Mouse (Mus musculus) heart, postnatal 10 days (tissue): ENCODE measurements around the gene Ints12. TPM values are rescaled to one million over a fixed set of nuclear protein-coding genes. Genes with fewer than 3 reads are reported as not detected.

Experiments used
- DNase-seq, 2 experiments: peaks; one replicate each; pipeline ENCODE4 v3.0.0; 2021
- intact Hi-C: fragments of 180-260 bp; cut with DNase I; formaldehyde crosslinking; loops from one replicate; pipeline ENCODE4 v1.15.1; 2025
- total RNA-seq, 2 experiments: library from RNA; stranded (reverse); gene quantifications; 2 replicates each; pipeline ENCODE4 v1.2.3; 2021

The Ints12 gene
- 10 to 100 TPM in 1 of 2 experiments, 1 to 10 TPM in 1; 7.9 to 10.4 TPM for total RNA-seq

DNA sequence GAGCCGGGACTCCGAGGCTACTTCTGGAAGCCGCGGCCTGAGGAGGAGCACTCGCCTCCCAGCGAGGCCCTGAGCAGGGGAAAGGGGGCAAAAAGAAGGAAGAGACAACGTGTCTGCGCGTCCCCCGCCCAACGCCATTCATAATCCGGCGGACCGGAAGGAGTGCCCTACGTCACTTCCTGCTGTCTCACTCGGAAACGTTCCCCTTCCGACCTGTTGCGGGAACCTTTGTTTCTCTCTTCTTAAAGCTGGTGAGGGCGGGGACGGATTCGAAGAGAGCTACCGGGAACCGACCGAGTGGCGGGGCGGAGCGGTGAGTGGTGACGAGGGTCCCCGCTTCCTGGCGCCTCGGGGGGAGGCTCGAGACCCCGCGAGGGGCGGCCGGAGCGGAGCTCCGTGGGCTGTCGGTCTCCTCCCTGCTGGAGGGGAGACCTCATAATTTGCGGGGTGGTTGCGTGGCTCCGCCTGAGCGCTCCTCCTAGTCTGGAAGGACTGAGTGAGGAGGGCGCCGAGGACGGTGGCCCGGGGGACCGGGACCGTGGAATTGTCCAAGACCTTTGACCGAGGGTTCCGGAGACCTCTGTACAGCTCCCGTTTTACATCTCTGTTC, at the start of gene Ints12, which contains the start of gene Gstcd:
Ints12 (plus strand) TSS at position 177 of the 610 bp plus-strand sequence.
Gstcd (minus strand) TSS at position 370 of the 610 bp plus-strand sequence.
- intact Hi-C loops, result loop anchor here (2.0 to 5.0 kb wide), 2 partner anchors 345 to 1146 kb away; partner anchors contain the start of gene Cxxc4
- DNase-seq, result peak; percentile 94 to 97

DNA sequence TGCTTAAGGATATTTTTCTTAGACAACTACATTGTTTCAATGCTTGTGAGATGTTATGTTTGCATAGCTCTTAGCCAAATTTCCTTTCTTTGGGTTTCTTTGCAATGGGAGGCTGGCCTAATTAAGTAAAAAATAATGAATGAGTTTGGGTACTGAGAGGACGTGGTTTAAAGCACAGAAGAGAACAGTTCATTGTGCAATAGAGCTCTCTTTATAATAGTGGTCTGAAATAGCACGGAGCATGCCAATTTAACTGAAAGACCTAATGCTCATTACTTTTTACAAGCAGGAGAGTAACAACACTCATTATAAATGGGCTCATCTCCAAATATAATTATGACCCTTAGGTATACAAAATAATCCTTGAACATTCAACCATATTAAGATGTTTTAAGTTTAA, 39.6 kb upstream of the Ints12 start:
- intact Hi-C loops, result no loop called here
- no peak for DNase-seq

DNA sequence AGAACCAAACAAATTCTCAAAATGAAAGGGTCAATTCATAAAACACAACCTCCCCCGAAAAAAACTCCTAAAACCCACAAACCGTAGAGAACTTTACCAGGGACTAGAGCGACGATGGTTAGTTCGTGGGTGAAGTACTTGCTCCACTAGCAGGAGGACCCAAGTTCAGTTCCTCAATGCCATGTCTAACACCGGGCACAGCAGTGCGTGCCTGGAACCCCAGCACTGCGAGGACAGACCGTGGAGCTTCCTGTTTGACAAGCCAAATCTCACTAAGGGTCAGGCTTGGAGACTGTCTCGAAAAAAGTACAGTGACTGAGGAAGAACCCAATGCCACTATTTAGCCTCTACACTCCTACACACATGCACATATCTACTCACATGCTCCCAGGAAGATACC, 16.1 kb upstream of the Ints12 start:
- no peak for DNase-seq
- intact Hi-C loops, result no loop called here

DNA sequence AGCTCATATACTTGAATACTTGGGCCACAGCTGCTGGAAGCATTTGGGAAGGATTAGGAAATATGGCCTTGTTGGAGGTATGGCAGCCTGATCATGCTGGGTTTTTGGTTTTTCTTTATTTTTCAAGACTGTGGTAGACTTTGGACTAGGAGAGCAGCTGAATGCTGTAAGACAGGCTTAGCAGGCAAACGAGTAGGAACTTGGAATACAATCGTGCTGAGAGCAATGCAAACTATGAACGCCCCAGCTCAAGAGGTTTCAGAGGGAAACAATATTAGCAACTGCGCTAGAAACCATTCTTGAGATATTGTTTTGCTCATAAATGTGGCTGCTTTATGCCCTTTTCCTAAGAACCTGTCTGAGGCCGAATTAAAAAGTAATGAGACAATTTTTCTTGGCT, 8.9 kb upstream of the Ints12 start:
- intact Hi-C loops, result loop anchor here (10.0 kb wide), 1 partner anchor 1552 kb away; no protein-coding TSS in a partner anchor
- DNase-seq, result no peak

DNA sequence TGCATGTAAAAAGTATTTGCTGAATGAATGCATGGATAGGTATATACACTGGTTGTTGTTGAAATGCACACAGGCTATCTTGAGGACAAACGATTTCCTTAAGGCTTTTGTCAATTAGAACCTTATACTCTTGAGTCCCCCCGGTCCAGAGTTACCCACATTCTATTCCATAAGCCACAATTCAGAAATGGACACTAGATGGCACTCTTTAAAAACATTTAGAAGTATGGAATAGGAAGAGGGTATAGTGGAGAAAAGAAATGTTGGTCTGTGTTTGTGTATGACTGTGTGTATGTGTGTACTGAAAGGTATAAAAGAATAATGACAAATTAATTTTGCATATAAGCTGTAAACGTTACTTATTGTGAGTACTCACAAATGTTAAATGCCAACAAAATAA, 5.8 kb upstream of the Ints12 start:
- DNase-seq, result peak in 1 of 2 experiments; percentile 12
- intact Hi-C loops, result loop anchor here (10.0 kb wide), 1 partner anchor 1549 kb away; no protein-coding TSS in a partner anchor

DNA sequence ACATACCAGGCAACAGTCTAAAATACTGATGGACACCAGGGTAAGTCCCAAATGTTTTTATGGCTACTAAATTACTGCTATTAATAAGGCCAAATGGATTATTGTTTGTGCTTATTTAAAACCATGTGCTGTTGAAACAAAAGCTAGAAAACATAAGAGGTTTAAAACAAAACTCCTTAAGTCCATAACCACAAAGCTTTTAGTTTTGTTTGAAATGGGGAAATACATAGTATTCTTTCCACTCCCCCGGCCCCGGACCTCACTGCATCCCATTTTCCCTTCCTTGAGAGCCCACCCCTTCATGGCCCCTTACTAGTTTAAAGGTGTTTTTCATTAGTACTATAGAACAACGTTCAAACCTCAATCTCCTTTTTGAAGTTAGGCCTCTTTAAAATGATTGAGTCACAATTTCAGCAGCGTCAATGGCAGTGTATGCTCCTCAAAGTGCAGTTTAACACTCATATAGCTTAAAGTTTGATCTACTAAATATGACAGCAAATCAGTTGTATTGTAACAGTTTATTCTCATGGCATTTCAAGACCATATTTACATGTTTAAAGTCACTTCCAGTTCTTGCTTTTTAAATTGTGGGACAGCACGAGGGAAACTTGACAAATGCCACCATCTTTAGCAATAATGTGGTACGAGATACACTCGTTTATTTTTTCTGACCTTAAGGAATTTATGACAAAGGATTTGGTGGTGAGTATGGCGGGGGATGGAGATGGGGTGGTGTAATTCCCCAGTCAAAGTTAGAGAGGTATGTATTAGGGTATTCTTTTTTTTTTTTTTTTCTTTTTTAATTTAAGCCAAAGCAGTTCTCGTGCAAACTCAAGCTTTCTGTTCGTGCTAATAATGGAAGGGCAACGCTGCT, 1.2 kb upstream of the Ints12 start:
- DNase-seq, result no peak
- intact Hi-C loops, result loop anchor here (2.0 to 5.0 kb wide), 2 partner anchors 344 to 1147 kb away; partner anchors contain the start of gene Cxxc4

DNA sequence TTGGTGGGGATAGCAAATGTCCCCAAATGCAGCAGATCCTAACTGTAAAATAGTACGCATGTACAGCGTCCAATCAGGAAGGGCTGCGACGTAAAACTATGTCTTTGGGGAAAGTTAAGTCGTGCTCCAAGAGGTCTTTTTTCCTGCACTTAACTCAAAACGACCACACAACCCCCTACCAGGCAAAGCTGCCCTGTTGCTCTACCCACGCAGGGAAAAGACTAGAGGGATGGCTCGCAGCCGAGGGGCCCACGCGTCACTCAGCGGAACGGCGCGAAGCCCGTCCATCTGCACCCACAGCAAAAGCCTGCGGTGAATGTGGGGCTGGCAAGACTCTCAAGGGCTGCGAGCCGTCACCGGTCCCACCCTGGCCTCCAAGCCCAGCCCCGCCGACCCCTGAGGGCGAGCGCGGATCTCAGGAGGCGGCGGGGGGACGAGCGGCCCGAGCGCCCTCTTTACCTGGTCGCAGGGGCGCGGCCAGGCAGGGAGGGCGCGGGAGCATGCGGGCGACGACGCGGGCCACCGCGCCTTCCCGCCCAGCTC, 448 bp upstream of the Ints12 start:
- DNase-seq, result no peak
- intact Hi-C loops, result loop anchor here (2.0 to 5.0 kb wide), 2 partner anchors 344 to 1146 kb away; partner anchors contain the start of gene Cxxc4

DNA sequence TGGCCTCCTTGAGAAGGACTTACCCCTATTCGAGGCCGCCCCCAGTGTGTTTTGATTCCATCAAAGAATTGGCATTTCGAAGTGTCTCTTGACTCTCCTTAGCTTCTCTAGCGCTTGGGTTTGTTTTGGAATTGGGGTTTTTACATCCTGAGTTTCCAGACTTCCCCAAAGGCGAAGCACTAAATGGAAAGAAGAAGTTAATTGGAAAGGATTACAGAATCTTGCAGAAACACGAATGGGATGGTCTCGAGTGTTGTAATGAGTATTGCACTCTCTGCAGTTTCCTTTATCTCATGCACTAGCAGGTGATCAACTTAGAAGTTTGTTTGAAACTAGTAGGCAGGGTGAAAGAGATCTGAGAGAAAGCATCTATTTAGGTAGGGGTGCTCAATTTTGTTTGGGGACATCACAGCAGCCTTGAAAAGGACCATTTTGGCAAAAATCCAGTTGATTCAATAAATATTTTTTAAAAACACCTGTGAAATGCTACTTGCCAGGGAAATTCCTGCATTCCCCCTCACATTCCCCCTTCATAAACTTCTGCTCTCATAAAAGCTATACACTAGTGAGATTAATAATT, 724 bp downstream of the Ints12 start:
- intact Hi-C loops, result loop anchor here (5.0 kb wide), 1 partner anchor 1145 kb away; the partner anchor contains the start of gene Cxxc4
- no peak for DNase-seq

DNA sequence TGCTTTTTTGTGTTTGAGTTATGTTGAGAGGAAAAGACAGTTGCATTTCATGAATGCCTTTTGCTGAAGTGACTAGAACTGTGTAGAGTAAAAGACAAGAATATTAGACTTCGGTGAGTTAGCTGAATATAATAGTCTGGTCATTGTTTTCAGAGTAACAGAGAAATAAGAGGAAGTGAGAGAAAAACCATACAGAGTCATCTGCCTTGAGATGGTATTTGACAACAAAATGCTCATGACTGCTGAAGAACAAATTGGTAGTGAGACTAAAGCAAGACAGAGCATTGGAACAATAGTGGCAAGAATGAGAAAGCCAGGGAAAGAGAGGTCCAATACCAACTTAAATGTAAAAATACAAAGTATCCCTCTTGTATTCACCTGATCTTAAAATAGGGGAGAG, 1.3 kb downstream of the Ints12 start:
- intact Hi-C loops, result loop anchor here (5.0 kb wide), 1 partner anchor 1144 kb away; the partner anchor contains the start of gene Cxxc4

DNA sequence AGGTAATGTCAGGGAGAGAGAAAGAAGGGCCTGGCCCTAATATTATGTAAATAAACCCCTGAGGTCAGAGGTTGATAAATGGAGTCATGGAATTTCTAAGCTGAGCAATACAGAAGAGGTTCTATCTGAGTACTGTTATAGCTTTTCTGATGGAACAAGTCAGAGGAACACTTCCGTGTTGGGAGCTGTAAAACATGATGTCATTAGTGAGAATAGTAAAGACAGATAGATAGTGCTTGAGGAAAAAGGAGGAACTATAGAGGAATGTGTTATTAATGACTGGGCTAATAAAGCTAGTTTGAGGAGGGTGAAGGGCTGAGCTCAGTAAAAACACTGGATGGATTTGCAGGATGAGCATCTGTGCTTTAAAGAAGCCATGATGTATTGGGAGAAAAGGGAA, 2.7 kb downstream of the Ints12 start:
- intact Hi-C loops, result loop anchor here (5.0 kb wide), 1 partner anchor 1143 kb away; the partner anchor contains the start of gene Cxxc4
- no peak for DNase-seq

More for the DNA sequence above, 1.3 kb downstream of the Ints12 start:
- DNase-seq, result no peak

DNA sequence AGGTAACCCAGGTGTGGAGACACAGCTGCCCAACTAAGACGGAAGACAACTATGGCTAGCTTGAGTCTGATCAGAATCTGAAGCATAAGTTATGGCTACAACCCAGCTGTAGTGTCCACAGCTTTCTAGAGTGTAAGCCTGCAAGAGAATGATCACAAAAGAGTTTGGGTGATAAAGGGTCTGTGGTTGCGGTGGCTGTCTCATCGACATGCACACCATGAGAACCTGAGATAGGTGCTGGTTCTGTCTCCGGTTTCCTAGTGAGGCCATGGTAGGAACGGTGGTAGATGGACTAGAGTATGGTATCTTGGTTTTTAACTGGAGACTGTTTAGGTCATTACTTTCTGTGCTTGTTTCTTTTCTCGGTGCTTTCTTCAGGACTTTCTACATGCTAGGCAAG, 6.3 kb downstream of the Ints12 start:
- intact Hi-C loops, result no loop called here
- DNase-seq, result no peak

DNA sequence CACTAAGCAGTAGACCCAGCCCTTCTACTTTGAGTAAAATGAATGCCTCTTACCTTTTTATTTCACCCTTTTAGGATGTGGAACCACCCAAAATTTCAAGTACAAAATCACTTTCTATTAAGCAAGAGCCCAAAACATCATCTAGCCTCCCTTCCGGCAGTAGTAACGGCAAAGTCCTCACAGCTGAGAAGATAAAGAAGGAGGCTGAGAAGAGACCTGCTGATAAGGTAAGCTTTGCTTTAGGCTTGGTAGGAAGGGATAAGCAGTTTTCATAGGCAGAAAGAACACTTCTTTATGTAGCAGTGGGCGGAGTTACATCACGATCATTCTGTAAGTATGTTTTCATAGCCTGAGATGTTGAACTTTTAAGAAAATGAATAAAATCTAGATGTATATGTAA, 6.7 kb downstream of the Ints12 start:
- intact Hi-C loops, result no loop called here
- DNase-seq, result no peak

DNA sequence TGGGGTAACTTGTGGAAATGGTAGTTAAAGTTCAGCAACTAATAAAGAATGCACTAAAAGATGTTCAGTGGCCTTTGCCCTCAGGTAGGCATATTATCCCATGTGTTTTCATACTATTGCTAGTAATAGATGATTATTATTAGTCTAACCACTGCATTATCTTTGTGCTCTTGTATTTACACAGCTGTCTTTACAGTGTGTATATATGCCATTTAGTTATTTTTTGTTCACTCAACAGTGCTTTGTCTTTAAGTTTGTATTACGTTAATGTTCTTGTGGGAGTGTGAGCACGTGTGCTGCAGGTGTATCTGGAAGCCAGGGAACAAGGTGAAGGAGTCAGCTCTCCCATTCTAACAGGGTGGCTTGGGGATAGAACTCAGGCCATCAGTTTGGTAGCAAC, 7.3 kb downstream of the Ints12 start:
- no peak for DNase-seq
- intact Hi-C loops, result no loop called here

DNA sequence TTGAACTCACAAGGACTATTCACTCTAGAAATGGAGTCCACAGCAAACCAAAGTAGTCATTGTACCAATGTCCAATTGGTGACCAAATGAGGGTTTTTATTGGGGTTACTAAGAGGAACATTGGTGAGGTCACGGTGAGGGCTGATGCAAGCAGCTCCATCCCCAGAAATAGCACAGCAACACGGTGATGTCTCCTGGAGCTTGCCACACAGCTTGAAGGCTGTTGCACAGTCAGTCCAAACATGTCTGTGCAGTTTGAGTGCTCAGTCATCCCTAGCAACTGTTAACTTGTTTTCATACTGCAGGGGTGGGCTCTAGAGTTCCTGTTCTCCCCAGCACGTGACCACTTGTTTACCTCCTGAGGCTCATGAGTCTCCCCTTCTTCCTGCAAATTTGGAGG, 12.1 kb downstream of the Ints12 start:
- no peak for DNase-seq
- intact Hi-C loops, result no loop called here

DNA sequence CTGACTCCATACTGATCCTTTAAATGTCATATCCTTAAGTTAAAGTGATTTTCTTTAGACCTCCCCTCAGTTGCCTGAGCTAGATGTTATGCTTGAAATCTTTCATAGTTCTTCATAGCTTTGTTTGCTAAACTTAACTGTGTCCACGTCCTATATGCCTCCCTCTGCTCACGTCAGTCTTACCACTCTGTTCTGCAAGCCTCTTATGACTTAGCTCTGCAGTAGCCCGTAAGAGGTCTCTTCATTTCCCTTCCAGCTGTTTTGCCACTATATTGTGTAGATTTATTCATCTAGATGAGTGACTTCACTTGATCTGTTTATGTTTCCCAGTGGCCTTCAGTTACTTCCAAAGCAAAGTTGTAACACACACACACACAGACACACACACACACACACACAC, 12.8 kb downstream of the Ints12 start:
- intact Hi-C loops, result no loop called here

DNA sequence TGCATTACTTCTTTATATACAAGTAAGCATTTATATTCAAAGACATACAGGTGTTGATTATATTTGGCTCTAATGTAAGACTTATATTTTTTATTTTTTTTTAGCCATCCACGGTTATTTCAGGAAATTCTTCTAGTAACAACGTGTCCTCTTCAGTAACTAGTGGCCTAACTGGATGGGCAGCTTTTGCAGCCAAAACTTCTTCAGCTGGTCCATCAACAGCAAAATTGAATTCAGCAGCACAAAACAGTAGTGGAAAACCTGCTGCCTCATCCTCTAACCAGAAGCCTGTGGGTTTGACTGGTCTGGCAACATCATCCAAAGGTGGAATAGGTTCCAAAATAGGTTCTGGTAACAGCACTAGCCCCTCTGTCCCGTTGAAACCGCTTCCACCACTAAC, 17.1 kb downstream of the Ints12 start:
- DNase-seq, result no peak
- intact Hi-C loops, result no loop called here

More for the DNA sequence above, 12.8 kb downstream of the Ints12 start:
- DNase-seq, result no peak

DNA sequence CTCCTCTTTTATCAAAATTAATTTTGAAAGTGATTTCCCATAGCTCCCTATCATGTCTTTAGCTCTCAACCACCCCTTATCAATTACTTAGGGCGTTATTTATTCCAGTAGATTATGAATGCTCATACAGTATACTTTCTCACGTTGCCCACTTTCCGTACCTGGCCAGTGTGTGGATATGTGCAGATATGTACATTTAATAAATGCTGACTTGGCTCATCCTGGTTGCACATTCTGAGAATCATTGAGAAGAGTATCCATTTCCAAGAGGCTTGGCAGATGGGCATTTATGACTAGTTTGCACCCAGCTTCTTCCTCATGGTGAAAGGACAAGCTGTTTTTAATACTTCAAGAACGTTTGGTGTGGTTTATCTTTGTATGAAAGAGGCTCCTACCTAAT, 18.2 kb downstream of the Ints12 start:
- intact Hi-C loops, result loop anchor here (10.0 kb wide), 2 partner anchors 165 to 1515 kb away; no protein-coding TSS in a partner anchor
- DNase-seq, result no peak

DNA sequence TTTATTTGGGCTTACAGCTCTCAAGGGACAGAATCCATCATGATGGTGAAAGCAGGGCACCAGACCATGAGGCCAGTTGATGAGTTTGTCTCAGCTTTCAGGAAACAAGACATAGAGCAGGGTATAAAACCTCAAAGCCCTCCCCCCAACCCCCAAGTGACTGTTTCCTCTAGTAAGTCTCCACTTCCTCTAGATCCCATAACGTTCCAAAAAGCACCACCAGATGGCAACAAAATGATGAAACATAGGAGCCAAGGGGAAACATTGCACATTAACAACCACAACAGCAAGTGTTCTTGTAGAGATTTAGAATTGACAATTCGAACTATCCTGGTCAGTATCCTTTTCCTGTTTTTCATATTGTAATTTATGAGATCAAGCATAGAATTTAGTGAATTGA, 20.1 kb downstream of the Ints12 start:
- intact Hi-C loops, result loop anchor here (10.0 kb wide), 2 partner anchors 163 to 1513 kb away; no protein-coding TSS in a partner anchor
- peak; percentile 25 to 44 for DNase-seq

DNA sequence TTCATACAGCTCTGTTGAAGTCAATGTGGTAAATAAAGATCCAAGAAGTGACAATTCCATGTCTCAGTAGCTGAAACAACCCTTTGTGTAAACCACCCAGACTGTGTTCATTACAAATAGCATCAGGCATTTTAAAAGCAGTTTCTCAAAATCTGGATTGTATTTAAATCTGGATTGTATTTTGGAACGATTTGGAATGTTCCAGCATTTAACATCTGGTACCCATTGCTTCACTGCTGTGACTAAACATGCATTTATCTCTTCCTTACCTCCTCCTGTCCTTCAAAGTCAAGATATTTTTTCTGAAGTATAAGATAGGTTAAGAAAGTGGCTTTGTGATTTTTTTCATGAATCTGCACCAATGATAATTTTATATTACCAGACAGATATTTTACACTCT, 21.6 kb downstream of the Ints12 start:
- intact Hi-C loops, result loop anchor here (10.0 kb wide), 2 partner anchors 162 to 1512 kb away; no protein-coding TSS in a partner anchor
- DNase-seq, result no peak

DNA sequence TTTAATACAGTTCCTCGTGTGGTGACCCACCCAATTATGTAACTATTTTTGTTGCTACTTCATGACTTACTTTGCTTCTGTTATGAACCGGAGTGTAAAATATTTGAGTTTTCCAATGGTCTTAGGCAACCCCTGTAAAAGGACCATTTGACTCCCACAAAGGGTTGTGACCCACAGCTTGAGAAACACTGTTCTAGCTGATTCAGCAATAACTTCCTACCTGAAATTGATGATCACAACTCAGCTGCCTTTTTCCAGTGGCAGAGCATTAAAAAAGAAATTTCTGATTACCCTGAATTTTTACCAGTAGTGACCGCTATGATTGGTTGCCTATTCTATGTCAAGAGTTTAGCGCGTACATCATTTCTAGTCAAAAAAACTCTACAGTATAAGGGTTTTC, 39.7 kb downstream of the Ints12 start:
- DNase-seq, result no peak
- intact Hi-C loops, result no loop called here
